Mouse (Mus musculus) urinary bladder, adult 2 months (tissue): ENCODE results near the gene Eif1. TPM values are rescaled to one million over a fixed set of nuclear protein-coding genes. Genes with fewer than 3 reads are reported as not detected.
A peak's percentile ranks its signal among the peaks of the same experiment; 100 is the strongest.
"Not testable (repeated sequence)": the region's sequence is repeated elsewhere in the genome, so short reads cannot be mapped to it uniquely, and the experiment has no call there.

ENCODE experiments used
- DNase-seq: peaks from one replicate; pipeline ENCODE4 v3.0.0; 2022; ENCODE audit warnings: low spot score
- polyA plus RNA-seq: library from polyadenylated mRNA; depleted of rRNA; stranded (reverse); fragments of >200 nt; gene quantifications from 2 replicates; pipeline ENCODE4 v1.2.3, GENCODE M21; 2012; rRNA removed

Gene Eif1
- 510 and 627 TPM in 2 replicates for polyA plus RNA-seq

DNA sequence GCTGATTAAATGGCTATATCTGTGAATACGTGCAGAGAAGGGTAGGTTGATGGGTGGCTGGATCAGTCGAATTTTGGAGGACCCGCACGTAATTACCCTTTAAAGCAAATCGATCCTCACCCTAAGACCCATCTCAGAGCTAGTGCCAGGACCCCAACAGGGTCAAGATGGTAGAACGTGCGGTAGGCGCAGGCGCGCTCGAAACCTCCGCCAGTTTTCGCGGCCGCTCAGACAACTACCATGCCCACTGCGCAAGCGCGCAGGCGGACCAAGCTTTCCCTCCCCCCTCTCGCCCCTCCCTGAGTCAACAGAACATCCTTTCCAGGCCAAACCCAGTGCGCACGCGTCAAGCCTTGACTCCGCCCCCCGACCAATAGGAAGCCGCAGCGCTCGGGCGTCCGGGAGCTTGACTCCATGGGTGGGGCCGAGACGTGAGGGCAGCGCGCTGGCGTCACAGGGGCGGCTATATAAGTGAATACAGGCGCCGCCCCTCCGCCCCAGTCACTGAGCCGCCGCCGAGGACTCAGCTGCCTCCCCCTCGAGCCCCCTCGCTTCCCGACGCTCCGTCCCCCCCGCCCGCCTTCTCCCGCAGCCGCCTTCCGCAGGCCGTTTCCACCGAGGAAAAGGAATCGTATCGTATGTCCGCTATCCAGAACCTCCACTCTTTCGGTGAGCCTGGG, at the start of gene Eif1:
TSS of gene Eif1 (plus strand) at position 394 of the 680 bp plus-strand sequence.
- DNase-seq, result peak; percentile 98

DNA sequence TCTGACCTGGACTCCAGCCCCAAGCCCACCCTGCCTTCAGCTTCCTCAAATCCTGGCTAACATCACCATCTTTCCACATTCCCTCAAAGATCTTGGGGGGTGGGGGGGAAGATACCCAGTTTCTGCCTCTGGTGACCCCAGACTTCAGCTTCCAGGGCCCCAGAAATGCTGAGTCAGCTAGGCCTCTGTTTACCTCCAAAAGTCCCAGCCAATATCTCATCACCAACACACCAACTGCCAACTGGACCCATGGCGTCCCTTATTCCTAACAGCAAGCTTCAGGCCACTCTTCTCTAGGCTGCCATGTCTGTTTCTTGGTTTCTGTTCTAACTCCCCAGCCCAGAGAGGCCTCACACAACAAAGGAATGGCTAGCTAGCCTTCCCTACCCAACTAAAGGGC, 47.8 kb upstream of the Eif1 start:
- no peak for DNase-seq

DNA sequence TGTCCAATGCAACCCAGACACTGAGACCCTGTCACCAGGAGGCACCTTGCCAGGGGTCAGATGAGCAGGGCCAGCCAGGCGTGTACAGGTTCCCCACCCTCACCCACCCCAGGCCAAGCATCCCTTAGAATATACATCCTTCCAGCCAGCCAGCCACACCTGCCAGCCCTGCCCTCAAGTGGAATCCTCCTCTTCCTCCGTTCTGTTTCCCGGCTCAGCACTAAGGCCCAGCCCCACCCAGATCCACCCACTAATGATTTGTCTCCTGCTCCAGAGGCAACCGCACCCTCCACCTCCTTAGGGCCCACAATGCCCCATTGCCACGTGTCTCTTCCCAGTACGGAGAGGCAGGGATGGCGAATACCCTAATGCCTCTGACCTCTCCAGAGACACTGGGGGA, 45.0 kb upstream of the Eif1 start:
- DNase-seq, result no peak

DNA sequence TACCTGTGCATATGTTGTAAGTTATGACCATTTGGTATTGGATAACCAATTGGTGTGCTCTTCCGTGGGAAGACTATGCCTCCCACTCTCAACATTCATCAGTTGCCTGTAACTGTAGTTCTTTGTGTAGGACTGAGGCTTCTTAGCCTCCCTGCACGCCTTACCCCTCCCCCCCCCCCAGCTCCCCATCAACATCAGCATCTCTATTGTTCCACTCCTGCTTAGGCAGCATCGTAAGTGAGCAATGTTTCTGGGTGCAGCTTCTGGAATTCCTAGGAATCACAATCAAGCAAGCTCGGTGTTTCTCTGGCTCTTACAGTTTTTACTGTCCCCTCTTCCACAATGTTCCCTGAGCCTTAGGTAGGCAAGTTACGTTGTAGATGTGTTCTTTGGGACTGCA, 44.2 kb upstream of the Eif1 start:
- DNase-seq, result no peak

DNA sequence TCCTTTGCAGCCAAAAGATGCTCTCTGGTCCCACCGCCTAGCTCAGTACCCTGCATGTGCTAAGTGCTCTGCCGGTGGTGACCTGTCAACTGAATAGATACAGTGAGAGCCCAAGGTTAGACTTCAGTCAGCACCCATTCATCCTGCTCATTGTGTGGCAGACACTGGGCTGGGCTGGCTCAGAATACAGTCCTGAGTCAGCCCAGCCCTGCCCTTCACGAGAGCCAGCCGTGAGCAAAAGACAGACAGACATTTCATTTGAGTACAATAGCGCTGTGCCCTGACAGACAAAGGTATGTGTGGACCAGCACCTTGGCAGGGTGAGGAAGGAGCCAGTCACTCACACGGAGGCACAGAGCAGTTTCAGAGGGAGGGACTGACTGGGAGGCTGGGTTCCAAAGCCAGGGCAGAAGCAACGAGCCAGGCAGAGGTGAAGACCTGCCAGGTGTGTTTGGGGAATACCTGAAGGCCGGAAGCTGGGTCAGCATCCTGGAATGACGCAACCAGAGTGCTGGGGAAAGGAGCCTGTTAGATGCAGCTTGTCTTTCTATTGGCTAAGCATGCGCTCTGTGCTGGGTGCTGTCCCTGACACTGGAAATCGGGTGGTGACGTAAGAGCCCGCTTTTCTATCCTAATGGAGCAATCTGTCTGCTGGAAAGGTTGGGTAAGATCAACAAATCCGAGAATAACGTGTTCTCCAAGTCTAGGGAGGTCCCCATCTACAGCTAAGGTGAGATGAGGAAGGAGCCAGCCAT, 41.8 kb upstream of the Eif1 start:
- no peak for DNase-seq

DNA sequence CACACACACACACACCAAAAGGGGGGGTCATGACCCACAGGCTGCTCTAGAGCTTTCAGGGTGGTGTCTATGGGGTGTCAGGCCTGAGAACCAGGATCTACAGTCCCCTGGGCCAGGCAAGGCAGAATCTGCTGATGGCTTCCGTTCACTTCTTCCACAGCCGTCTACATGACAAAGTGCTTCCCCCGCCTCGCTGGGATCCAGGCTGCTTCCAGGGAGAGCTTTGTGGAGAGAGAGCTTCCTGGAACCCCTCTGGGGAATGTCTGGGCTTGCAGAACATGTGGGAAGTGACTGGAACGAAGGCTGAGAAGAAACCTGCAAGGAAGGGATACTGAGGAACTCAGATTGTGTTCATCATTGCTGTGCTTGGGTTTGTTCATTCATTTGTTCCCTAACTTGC, 40.9 kb upstream of the Eif1 start:
- no peak for DNase-seq

DNA sequence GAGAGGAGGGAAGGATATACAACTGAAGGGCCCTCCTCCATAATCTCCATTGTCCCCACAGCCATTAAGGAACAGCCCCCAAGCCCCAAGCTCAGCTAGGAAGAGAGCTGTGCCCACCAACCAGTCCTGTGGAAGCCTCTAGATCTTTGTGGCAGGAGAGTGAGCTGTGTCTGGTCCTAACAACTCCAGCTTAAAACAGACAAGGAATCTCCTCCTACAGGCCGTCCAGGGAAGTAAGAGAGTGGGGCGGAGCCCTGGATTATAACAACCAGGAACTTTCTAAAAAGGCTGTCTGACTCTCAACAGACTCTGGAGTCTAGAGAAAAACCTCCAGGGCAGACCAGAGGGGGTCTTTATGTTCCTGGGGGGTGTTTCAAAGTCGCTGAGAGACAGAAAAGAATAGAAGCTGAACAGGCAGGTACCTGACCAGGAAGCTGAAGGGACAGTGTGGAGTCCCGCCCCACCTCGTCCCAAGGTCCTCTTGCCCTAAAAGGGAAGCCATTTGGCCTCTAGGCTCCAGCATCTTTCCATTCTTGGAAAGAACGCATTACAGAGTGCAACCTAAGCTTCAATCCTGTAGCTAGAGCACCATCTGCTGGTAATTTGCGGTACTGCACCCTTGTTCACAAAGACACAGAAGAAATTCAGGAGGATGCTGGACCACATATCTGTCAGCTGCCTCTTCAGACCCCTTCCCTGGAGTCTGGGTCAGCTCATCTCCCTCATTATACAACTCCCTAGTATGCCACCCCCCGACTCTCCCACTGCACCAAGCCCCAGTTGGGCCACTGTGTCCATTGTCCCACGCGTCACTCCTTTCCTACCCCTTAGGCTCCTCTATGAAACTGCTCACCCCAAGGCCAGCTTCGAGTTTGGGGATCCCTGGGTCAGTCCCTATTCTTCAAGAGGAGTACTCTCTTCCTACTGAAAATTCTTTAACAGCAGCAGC, 37.8 kb upstream of the Eif1 start:
- peak; percentile 61 for DNase-seq

DNA sequence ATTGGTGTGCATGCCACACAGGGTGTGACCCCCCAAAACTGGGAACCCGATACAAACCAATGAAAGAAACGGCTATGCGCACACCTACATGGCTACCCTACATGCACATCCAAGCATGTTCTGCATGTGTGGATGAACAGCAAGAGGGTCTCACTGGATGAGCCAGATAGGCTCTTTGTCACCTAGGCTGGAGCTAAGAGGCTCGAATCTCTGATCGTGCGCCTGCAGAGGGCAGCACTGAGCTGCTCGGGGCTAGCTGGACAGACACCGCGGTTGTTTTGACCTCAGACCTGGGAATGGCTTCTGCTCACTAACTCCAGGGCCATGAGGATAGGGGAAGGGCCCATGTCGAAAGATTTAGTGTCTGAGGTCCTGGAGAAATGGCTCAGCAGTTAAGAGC, 37.1 kb upstream of the Eif1 start:
- peak; percentile 74 for DNase-seq

DNA sequence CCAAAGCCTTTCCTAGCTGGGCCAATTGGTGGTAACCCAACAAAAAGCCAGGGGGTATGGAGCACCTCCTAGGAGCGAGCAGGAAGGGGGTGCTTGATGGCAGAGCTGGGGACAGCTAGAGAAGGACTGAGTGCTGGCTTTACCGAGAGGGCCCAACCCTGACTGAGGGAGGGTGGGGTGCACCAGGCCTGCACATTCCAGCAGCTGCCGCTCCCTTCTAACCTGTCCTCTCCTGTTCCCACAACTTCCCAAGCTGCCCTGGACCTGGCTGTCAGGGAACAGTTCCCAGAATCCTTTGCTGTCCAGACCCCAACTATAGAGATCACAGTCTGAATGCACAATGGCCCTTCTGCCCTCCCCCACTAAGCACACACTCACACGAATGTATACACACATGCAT, 34.7 kb upstream of the Eif1 start:
- no peak for DNase-seq

DNA sequence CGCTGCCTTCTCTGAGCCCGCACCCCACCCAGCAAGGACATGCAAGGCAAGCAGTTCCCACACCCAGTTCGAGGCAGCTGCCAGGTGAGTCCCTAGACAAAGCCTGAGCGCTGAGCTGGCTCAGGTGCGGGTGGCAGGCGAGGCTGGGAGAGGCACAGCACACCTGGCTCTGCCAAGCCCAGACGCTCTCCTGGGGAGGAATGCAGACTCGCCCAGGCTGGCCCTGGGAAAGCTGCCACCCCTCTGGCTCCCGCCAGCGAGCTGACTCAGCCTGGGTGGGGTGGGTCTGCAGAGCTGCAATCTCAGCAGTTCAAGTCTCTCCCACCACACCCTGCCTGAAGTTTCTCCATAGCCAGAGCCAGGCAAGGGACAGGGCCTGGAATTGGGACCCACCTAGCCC, 32.7 kb upstream of the Eif1 start:
- DNase-seq, result peak; percentile 64

DNA sequence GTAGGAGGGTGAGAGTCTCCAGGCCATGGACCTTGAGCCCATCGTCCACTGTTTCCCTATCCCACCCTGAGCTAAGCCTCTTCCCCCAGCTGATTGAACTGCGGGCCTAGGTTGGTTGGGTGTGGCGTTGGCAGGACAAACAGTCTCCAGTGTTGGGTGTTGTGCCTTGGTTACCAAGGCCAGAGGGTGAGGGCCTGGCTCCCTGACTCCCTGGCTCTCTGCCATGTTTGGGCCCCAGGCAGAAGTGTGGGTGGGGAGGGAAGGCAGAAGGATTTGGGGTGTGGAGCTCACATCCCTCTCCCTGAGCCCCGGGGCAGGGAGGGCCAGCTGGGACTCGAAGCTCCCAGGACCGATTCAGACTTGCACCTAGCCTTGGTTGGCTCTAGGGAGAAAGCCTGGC, 30.7 kb upstream of the Eif1 start:
- peak; percentile 60 for DNase-seq

DNA sequence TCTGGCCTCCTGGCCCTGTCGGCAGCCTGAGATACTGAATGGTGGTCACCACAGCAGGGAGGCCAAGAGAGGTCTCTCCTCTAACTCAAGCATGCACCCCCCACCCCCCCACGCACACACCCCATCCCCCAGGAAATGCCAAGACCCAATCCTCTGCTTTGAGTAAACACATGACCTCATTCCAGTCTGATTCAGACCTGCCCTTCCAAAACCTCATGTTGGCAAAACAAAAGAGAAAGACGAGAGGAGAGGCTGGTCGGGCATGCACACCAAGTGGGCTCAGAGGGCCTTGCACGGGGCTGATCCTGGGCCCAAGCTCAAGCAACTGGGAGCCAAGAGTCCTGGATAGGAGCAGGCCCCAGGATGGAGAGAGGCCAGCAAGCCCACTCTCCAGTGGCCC, 29.4 kb upstream of the Eif1 start:
- DNase-seq, result peak; percentile 53

DNA sequence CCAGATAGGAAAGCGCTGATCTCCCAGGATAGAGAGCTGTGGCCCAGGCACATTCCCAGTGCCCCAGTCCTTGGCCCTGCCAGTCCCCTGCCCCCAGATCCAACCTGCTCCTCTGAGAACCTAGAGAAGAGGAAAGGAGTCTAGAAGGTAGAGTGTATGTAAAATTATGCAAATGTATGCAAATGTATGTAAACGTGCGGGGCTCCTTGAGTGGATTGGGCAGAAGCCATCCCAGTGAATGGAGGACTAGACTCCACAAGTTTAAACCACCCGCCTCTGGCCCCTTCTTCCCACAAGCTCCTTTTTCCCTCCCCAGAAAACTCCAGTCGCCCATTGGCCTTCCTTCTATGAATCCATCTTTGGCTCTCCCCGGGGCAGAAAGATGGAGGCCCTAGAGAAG, 26.8 kb upstream of the Eif1 start:
- no peak for DNase-seq

DNA sequence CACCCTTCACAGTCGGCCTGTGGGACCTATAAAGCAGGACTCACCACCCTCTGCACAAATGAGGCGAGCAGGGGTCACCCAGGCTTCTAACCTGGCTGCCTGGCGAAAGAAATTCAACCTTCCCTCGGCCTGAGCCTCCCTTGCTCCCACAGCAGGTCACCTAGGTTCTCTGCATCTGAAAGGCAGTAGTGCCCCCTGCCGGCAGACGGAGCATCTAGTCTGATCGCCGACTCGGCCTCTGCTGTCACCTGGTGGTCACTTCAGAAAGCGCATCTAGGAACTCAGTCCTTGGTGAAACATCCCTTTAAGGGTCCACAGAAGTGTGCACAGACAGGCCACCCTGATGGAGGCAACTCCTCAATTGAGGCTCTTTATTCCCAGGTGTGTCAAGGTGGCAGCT, 24.4 kb upstream of the Eif1 start:
- DNase-seq, result peak; percentile 69

DNA sequence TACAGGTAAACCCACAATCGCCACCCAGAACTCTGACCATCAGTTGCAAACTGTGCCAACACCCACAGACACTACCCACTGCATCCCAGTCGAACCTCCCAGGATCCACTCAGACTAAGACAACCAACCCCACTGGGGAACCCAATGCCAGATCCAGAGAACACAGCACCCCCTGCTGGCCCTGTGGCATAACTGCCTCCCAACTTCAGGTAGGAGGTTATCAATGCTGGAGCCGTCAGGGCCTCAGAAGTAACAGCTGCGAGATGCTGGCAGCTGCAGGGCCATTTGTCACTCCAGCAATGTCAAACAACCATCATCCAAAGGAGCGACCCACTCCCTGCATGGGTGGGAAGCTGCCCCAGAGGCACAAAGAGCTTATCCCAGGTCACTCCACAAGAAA, 21.9 kb upstream of the Eif1 start:
- DNase-seq, result no peak

DNA sequence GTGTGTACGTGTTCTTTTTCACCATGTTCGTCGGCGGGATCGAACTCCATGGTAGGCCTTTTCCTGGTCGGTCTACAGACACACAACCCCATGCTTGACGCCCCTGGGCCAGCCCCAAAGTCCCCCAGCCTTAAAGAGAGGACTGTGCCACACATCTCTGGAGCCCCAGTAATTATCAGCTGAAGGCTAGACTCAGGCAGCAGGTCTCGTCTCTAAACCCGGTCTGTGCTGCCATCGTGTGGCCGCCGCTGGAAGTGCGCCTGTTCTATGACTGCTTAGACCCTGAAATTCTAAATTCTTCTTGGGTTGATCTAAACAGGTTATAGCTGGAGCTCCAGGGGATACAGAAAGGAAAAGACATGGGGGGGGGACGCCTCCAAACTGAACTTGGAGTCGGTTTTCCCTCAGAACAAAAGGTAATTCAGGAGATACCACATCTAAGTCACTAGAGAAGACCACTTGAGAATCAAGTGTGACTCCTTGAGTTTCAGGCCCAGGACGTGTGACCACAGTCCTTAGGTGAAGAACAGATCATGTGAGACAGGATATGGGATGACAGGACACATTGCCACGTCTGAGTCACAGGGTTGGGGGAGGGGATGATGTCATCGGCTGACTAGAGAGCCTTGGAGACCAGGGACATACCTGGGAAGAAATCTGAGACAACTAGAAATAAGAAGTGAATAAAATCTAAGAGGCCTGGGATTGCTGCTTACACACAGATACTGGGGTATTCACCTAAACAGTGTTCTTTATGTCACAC, 21.2 kb upstream of the Eif1 start:
- peak; percentile 70 for DNase-seq

DNA sequence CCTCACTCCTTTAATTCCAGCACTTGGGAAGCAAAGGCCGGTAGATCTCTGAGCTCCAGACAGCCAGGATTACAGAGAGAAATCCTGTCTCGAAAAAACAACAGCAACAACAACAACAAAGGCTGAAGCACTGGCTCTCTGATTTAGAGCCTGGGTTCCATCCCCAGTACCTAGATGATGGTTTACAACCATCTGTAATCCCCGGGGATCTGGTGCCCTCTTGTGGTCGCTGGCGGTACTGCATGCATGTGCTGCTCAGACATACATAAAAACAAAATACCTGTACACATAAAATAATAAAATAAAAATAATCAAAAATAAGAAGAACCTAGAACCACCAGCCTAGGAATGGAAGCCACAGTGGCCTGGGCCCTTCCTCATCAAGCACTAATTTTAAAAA, 19.4 kb upstream of the Eif1 start:
- DNase-seq, result no peak

DNA sequence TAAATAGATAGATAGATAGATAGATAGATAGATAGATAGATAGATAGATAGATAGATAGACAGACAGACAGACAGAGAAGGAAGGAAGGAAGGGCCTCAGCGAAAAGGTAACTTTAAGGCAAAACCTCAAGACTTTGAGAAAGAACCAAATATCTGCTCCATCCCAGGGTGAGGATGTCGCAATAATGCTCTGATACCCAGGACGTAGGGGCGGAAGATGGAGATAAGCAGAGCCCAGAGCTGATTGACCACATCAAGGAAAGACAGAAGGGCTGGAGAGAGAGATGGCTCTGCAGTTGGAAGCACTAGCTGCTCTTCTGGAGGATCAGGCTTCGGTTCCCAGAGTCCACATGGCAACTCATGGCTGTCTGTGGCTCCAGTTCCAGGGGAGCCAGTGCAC, 18.4 kb upstream of the Eif1 start:
- no peak for DNase-seq

DNA sequence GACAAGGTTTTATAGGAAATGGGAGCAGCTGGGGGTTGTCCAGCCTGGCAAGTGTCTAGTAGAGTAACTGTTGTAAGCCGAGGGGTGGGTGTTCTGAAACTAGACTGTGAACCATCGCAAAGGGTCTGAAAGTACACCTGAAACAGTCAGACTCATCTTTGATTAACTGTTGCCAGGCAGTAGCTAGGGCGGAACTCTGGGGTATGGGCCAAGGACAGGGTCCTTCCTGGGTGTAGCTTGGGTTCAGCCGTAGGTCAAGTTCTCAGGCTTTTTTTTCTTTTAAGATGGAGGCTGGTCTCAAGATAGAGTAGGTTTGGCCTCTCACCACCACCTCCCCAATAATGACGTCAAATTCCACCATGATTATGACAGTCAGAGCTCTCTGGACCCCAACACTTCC, 11.8 kb upstream of the Eif1 start:
- no peak for DNase-seq

DNA sequence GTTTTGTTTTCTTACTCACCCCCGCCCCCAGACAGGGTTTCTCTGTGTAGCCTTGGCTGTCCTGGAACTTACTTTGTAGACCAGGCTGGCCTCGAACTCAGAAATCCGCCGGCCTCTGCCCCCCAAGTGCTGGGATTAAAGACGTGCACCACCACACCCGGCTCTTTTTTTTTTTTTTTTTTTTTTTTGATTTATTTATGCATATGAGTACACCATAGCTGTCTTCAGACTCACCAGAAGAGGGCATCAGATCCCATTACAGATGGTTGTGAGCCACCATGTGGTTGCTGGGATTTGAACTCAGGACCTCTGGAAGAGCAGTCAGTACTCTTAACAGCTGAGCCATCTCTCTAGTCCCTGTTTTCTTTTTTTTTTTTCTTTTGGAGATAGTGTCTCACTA, 11.0 kb upstream of the Eif1 start:
- not testable (repeated sequence) for DNase-seq

DNA sequence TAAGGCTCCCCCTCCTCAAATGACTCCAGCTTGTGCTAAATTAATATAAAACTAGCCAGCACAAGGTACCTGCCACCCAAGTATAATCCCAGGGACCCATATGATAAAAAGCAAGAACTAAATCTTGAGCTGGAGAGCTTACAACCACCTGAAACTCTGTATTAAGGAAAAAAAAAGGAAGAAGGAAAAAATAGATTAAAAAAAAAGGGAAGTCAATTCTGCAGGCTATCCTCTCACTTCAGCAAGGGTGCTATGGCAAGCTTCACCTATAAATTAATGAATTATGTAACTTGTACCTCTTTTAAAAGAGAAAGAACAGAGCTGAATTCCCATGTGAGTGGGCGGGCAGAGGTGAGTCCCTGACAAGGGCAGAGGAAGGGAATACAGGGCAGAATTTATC, 8.0 kb upstream of the Eif1 start:
- DNase-seq, result no peak
